Mouse (Mus musculus) kidney, embryonic 15.5 days (tissue): ENCODE measurements at regions not wholly inside any gene's neighbourhood (a gene's known extent, or its start where the extent isn't known, plus 50 kb on each side); places are given as distances from the start of the nearest gene placed in this dataset.

Source experiments
- ATAC-seq: fragments of 200-750 bp; cut with Nextera tagmentation; replicated peaks from 2 replicates; pipeline ENCODE4 v1.8.0; 2017; ENCODE audit warnings: moderate TSS enrichment; ENCODE audit not compliant: low FRiP score
- H3K27ac ChIP-seq: fragments of 300-500 bp; sonication (generic); 2 replicates; pipeline ENCODE4 v1.5.1; 2015; ENCODE audit warnings: mild to moderate bottlenecking, inconsistent platforms
- H3K27me3 ChIP-seq: fragments of 300-500 bp; sonication (generic); 2 replicates; pipeline ENCODE4 v1.6.1; 2015; ENCODE audit warnings: inconsistent platforms
- H3K36me3 ChIP-seq: fragments of 300-500 bp; sonication (generic); 2 replicates; pipeline ENCODE4 v1.6.1; 2015; ENCODE audit warnings: inconsistent platforms
- H3K4me1 ChIP-seq: fragments of 300-500 bp; sonication (generic); 2 replicates; pipeline ENCODE4 v1.6.1; 2015; ENCODE audit warnings: inconsistent platforms
- H3K4me2 ChIP-seq: fragments of 300-500 bp; sonication (generic); 2 replicates; pipeline ENCODE4 v1.6.1; 2015; ENCODE audit warnings: moderate library complexity, mild to moderate bottlenecking, inconsistent platforms
- H3K4me3 ChIP-seq: fragments of 300-500 bp; sonication (generic); replicated peaks from 2 replicates; pipeline ENCODE4 v1.5.1; 2015; ENCODE audit warnings: mild to moderate bottlenecking, inconsistent platforms
- H3K9ac ChIP-seq: fragments of 300-500 bp; sonication (generic); 2 replicates; pipeline ENCODE4 v1.6.1; 2015; ENCODE audit warnings: mild to moderate bottlenecking, inconsistent platforms
- H3K9me3 ChIP-seq: fragments of 300-500 bp; sonication (generic); replicated peaks from 2 replicates; pipeline ENCODE4 v1.6.1; 2016; ENCODE audit warnings: inconsistent platforms
- WGBS: fragments of 180-500 bp; shearing (Covaris S2); methylation state at CpG from one replicate; pipeline ENCODE4 v1.1.7; 2015; ENCODE audit warnings: mixed read lengths; 5-methylcytosine and 5-hydroxymethylcytosine counted together

DNA sequence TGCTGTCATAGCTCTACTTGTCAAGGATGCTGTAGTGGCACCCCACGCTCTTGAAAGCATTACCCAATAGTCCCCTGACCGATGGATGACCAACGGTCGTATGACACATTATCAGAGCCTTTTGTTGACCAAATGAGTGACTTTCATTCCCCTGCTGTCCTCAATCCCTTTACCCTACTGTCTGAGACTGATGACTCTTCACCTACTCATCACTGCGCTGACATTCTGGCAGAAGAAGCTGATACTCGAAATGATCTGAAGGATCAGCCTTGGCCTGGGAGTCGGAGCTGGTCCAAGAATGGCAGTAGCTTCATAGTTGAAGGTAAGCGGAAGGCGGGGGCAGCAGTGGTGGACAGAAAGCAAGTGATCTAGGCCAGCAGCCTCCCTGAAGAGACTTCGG is 87.7 kb upstream of the Plcl2 start:
- Histone ChIP-seq H3K9ac (no peak overlapping the region), H3K27ac (no peak overlapping the region), H3K9me3 (0 out of 2 replicates have a peak, but pooled peaks cover 2% of the 10 kb centered on the region), H3K27me3 (no peaks in the 10 kb centered on the region), H3K4me1 (no peaks in the 10 kb centered on the region), H3K4me2 (no peak overlapping the region), H3K4me3 (no peak overlapping the region), H3K36me3 (no peaks in the 10 kb centered on the region)
- 95% methylated on average over 10 of the region's 10 CpGs for WGBS
- no peak for ATAC-seq

DNA sequence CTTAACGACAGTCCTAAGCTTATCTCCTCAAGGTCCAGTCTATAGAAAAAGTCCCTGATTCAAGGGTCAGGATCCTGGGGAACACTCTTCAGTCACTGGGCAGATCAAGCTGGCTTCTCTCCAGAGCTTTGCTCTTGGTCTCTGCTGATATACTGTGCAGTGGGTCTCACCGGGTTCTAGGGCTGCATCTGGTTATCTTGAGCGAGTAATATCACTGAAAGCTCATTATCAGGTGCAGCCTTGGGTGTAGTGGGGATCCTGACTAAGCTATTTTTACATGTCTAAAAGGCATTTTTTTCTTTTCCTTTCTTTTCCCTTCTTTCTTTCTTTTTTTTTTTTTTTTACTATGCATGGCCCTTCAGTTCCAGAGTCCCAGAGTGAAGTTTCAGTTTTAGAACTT is 84.1 kb upstream of the Plcl2 start:
- 87% methylated on average over 3 of the region's 3 CpGs for WGBS
- no peak overlapping the region for H3K27ac ChIP-seq
- H3K9me3 ChIP-seq: 0 out of 2 replicates have a peak, but pooled peaks cover 2% of the 10 kb centered on the region
- no peaks in the 10 kb centered on the region for H3K27me3 ChIP-seq
- no peak overlapping the region for H3K9ac ChIP-seq
- no peak overlapping the region for H3K4me2 ChIP-seq
- no peaks in the 10 kb centered on the region for H3K36me3 ChIP-seq
- H3K4me1 ChIP-seq: no peaks in the 10 kb centered on the region
- no peak overlapping the region for H3K4me3 ChIP-seq
- no peak; the same call in 1 of the 2 replicates for ATAC-seq

DNA sequence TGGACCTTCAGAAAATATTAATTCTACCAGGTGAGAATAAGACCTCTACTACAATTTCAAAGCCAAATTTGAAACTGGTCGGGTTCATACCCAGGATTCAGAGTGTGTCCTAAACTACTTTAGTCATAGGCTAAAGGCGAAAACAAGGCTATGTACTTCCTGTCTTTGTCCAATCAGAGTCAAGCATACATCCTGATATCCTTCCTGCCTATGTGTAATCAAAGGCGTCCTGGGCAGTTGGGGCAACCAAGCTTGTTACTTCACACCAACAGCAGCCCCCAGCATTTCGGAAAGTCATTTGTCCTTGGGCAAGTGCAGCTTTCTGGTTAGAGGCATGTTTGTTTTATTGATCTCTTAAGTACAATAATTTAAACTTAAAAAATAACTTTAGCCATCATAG is 83.7 kb upstream of the Plcl2 start:
- H3K9me3 ChIP-seq: 0 out of 2 replicates have a peak, but pooled peaks cover 2% of the 10 kb centered on the region
- no peak overlapping the region for H3K9ac ChIP-seq
- ATAC-seq: no peak
- H3K27me3 ChIP-seq: no peaks in the 10 kb centered on the region
- 85% methylated on average over 4 of the region's 4 CpGs for WGBS
- no peak overlapping the region for H3K27ac ChIP-seq
- no peaks in the 10 kb centered on the region for H3K36me3 ChIP-seq
- no peaks in the 10 kb centered on the region for H3K4me1 ChIP-seq
- no peak overlapping the region for H3K4me2 ChIP-seq
- H3K4me3 ChIP-seq: no peak overlapping the region

DNA sequence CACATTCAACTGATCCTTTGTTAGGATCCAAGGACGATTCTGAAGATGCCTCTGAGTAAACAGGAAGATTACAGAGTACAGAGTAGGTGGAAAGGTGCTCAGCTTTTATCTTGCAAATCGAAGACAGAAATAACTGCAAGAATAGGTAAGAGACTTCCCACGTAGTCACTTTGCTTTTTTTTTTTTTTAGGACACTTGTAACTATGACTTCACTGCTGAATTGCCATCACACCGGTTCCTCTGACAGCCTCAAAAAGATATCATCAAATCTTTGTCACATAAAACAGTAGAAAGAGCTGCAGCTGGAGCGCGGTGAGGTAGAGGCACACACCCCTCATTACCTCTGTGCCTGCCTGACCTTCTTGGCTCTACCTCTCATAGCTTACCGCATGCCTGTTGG is 83.1 kb upstream of the Plcl2 start:
- H3K27me3 ChIP-seq: no peaks in the 10 kb centered on the region
- H3K27ac ChIP-seq: no peak overlapping the region
- H3K4me2 ChIP-seq: no peak overlapping the region
- no peaks in the 10 kb centered on the region for H3K4me1 ChIP-seq
- no peaks in the 10 kb centered on the region for H3K36me3 ChIP-seq
- H3K9me3 ChIP-seq: 0 out of 2 replicates have a peak, but pooled peaks cover 2% of the 10 kb centered on the region
- H3K4me3 ChIP-seq: no peak overlapping the region
- 75% methylated on average over 7 of the region's 7 CpGs for WGBS
- no peak for ATAC-seq
- no peak overlapping the region for H3K9ac ChIP-seq

DNA sequence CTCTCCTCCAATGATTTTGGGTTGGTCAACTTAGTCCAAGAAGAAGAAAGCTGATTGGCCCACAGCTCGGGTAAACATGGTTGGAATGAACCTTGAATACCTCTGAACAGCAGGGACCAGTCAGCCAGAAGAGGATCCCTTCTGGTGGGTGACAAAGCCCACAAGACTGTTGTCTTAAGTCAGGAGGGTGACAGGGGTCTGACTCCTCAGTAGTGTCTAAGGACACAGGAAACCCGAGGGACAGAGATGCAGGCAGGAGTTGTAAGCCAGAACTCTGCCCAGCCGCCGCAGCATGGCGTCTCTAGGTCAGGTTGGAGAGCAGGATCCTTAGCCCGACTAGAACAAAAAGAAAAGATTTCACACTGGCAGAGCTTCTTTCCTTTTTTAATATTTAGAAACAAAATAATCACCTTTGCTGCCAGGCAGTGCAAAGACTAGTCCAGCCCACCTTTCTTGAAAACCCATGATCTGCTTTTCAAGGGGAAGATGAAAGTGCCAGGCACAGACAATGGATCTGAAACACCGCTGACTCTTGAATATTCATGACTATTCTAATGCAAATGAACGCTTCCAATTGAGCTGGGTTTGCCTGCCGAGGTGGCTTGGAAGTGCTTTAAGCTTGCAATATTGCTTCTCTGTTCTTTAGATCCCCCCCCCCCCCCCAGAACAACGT is 81.7 kb upstream of the Plcl2 start:
- Histone ChIP-seq H3K9me3 (0 out of 2 replicates have a peak, but pooled peaks cover 2% of the 10 kb centered on the region), H3K36me3 (no peaks in the 10 kb centered on the region), H3K27ac (no peak overlapping the region), H3K4me2 (peak overlapping the region; percentile 20), H3K4me1 (no peaks in the 10 kb centered on the region), H3K27me3 (no peaks in the 10 kb centered on the region), H3K9ac (no peak overlapping the region), H3K4me3 (no peak overlapping the region)
- 20% methylated on average over 10 of the region's 10 CpGs for WGBS
- ATAC-seq: no peak

DNA sequence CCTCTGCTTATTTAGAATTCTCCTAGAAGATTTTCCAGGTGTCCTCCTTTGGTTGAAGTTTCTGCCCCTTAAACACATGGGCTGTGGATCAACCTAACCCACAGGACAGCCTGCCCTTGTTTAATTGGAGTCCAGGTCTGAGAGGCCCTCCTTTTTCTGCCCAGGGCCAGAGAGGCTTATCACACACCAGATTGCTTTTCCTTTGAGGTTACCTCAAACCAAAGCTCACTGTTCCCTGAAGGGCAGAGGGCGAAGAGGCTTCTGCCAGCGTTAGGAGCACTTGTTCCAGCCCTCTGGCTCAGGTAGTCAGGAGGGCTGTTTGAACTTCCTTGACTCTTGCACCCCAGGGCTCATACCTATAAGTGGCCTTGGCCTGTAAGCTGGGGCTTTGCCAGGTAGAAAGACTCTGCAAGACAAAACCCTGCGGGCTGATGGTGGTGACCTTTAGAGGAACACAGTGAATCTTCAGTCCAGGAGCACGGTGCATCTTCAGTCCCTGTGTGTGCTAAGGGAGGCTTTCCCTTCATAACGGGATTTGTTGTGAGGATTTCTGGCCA is 81.1 kb upstream of the Plcl2 start:
- no peaks in the 10 kb centered on the region for H3K27me3 ChIP-seq
- no peaks in the 10 kb centered on the region for H3K36me3 ChIP-seq
- no peak overlapping the region for H3K27ac ChIP-seq
- ATAC-seq: no peak
- no peak overlapping the region for H3K9ac ChIP-seq
- H3K4me3 ChIP-seq: no peak overlapping the region
- H3K4me1 ChIP-seq: no peaks in the 10 kb centered on the region
- 60% methylated on average over 5 of the region's 5 CpGs for WGBS
- H3K9me3 ChIP-seq: 0 out of 2 replicates have a peak, but pooled peaks cover 2% of the 10 kb centered on the region
- H3K4me2 ChIP-seq: peak overlapping the region; percentile 20; the same call in 1 of the 2 replicates

DNA sequence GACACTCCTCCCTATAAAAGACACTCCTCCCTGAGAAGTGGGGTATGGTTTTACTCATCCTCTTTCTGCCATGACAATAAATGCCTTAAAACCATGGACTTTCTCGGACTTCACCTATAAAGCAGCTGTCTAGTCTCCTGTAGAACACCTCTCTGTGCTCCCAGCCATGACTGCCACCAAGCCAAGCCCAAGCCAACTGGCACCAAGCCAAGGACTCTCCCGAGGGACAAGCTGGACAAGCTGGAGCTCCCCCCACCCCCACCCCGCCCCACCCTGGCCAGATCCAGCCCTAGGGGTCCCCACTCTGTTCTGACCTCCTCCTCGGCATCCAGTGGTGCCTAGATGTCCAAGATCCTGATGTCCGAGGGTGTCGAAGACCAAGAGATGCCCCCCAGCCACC is 76.6 kb upstream of the Plcl2 start:
- no peaks in the 10 kb centered on the region for H3K9me3 ChIP-seq
- WGBS: 83% methylated on average over 6 of the region's 6 CpGs

DNA sequence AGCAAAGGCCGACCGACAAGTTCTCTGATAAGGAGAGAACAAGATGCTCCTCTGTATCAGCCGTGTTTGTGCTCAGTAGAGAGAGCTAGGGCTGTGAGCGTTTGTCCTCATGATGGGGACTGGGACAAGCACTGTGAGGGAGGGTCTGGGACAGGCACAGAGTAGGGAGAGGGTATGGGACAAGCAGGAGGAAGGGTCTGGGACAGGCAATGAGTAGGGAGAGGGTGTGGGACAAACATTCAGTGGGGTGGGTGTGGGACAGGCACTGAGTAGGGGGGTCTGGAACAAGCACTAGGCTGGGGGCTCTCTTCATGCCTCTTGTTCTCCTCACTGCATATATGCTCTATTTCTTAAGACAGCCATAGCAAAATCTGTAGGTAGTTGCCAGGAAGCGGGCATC is 70.2 kb upstream of the Plcl2 start:
- Histone ChIP-seq H3K4me2 (no peak overlapping the region), H3K9me3 (no peaks in the 10 kb centered on the region), H3K36me3 (no peaks in the 10 kb centered on the region), H3K27me3 (no peaks in the 10 kb centered on the region), H3K4me1 (0 out of 2 replicates have a peak, but pooled peaks cover 13% of the 10 kb centered on the region), H3K9ac (no peak overlapping the region), H3K4me3 (no peak overlapping the region), H3K27ac (no peak overlapping the region)
- 83% methylated on average over 5 of the region's 5 CpGs for WGBS
- no peak for ATAC-seq

More for the DNA sequence above, 76.6 kb upstream of the Plcl2 start:
- ATAC-seq: no peak
- no peaks in the 10 kb centered on the region for H3K27me3 ChIP-seq
- no peak overlapping the region for H3K4me3 ChIP-seq
- no peak overlapping the region for H3K4me2 ChIP-seq
- H3K36me3 ChIP-seq: no peaks in the 10 kb centered on the region
- no peak overlapping the region for H3K27ac ChIP-seq
- no peak overlapping the region for H3K9ac ChIP-seq
- no peaks in the 10 kb centered on the region for H3K4me1 ChIP-seq

DNA sequence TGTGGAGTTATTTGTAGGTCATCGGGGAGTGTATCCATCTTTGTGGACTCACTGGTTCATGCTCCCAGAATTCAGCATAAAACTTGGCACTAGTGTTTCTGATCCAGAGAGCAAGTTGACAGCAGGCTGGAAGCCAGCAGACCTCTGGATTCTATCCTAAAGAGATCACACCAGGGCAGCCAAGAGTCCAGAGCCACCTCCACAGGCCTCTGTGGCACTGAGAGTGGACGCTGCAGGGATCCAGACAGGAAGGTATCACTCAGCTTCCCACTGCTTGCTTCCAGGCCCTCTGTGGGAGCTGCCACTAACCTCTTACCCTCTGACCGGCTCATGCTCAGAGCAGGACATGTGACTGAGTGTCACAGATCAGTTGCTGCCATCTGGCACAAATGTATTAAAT is 69.8 kb upstream of the Plcl2 start:
- no peaks in the 10 kb centered on the region for H3K27me3 ChIP-seq
- ATAC-seq: peak; percentile 77; the same call in 1 of the 2 replicates
- 46% methylated on average over 3 of the region's 3 CpGs for WGBS

DNA sequence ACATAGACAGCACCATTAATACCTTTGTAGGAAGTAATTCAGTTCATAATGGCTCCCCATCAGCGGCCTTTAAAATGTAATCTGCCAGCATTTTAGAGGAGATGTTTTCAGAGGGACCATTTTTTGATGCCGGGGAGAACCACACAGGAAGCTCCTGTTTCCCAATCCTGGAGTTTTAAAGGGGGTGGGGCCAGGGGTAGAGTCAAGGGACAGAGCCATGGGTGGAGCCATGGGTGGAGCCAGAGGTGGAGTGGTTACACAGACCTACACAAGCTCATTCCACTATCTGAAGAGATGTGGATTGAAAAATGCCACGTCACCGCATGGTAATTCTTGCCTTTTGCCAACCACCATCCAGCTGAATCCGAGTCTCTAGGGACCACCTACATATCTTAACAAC is 67.1 kb upstream of the Plcl2 start:
- H3K9ac ChIP-seq: no peak overlapping the region
- H3K4me3 ChIP-seq: no peak overlapping the region
- H3K36me3 ChIP-seq: no peaks in the 10 kb centered on the region
- no peaks in the 10 kb centered on the region for H3K9me3 ChIP-seq
- no peak overlapping the region for H3K4me2 ChIP-seq
- 0 out of 2 replicates have a peak, but pooled peaks cover 13% of the 10 kb centered on the region for H3K4me1 ChIP-seq
- ATAC-seq: no peak
- H3K27me3 ChIP-seq: no peaks in the 10 kb centered on the region
- H3K27ac ChIP-seq: no peak overlapping the region
- 86% methylated on average over 5 of the region's 5 CpGs for WGBS

More for the DNA sequence above, 69.8 kb upstream of the Plcl2 start:
- H3K9me3 ChIP-seq: no peaks in the 10 kb centered on the region
- H3K36me3 ChIP-seq: no peaks in the 10 kb centered on the region
- H3K9ac ChIP-seq: no peak overlapping the region
- H3K4me1 ChIP-seq: 0 out of 2 replicates have a peak, but pooled peaks cover 13% of the 10 kb centered on the region
- H3K27ac ChIP-seq: no peak overlapping the region
- H3K4me3 ChIP-seq: no peak overlapping the region
- no peak overlapping the region for H3K4me2 ChIP-seq

DNA sequence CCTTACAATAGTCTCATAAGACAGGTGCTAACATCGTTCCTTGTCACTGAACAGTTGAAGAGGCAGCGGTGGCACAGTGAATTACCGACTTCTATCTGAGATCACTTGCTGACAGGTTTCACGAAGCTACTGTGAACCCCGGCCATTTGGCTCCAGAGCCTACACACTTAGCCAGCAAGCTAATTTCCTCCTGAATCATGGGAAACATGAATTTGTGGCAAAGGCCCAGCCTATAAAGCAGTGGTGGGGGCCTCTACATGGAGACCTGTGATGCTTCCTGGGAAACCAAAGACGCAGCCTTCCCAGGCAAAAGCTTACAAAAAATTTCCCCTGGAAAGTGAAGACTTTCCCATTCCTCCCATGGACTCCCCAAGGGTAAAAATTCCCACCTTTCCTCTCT is 66.3 kb upstream of the Plcl2 start:
- Histone ChIP-seq H3K27ac (0 out of 2 replicates have a peak overlapping the region, but pooled peaks have one; percentile 4), H3K4me3 (no peak overlapping the region), H3K9ac (no peak overlapping the region), H3K9me3 (no peaks in the 10 kb centered on the region), H3K36me3 (no peaks in the 10 kb centered on the region), H3K4me2 (no peak overlapping the region), H3K27me3 (no peaks in the 10 kb centered on the region), H3K4me1 (0 out of 2 replicates have a peak, but pooled peaks cover 13% of the 10 kb centered on the region)
- WGBS: 87% methylated on average over 6 of the region's 6 CpGs
- ATAC-seq: no peak

DNA sequence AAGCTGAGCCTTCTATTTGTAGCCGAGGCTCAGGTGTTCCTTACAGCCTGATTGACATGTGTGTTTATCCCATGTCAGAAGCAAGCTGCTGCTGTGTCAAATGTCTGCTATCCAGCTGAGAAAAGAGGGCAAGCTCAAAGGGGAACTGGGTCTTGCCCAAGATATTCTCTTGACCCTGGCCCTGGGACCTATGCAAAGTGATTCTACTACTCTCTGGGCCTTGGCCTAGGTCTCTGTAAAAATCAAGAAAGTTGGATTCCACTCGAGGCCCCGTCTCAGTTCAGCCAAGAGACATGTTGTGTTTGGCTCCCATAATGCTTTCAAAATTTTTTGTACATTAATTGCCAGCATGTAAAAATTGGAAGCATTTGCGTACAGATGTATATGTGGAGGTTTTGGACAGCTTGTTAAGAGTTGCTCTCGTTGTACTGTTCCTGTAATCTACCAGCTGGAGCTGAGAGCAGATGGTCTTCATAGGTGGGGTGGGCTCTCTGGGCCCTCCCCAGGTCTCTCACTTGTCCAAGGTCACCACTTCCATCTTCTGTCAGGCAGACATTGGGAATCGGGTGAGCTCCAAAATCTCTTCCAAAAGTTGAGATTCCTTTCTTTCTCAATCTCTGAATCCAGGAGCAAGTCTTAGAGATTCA is 65.7 kb upstream of the Plcl2 start:
- WGBS: 70% methylated on average over 6 of the region's 6 CpGs
- Histone ChIP-seq H3K4me2 (no peak overlapping the region), H3K27ac (0 out of 2 replicates have a peak overlapping the region, but pooled peaks have one; percentile 4), H3K27me3 (no peaks in the 10 kb centered on the region), H3K9ac (no peak overlapping the region), H3K4me1 (0 out of 2 replicates have a peak, but pooled peaks cover 13% of the 10 kb centered on the region), H3K4me3 (no peak overlapping the region), H3K36me3 (no peaks in the 10 kb centered on the region), H3K9me3 (no peaks in the 10 kb centered on the region)
- ATAC-seq: no peak
